Mouse (Mus musculus): Measurements from ENCODE around the gene Ears2.

DNA sequence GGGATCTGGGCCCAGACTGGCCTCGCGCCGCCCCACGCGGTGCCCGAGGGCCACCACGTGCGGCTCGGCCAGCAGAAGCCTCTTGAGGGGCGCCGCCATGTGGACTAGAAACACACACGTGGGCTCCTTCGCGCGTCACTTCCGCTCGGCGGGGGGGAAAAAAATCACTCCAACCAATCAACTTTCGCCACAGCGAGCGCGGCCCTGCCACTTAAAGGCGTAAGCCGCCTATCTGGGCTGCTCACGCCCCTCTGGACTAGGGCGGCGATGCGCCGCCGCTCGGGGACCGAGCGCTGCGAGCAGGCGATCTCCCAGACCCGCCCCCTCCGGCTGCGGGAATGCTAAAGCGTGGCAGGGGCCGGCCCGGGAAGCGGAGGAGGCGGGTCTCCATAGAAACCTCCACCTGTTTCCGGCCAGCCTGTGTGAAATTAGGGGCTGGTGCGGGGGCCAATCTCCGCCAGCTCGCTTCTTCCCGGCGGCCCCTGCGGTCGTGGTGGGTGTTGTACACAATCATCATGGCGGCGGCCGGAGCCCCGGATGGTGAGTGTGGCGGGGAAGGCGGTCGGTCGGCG, at the start of gene Ears2, which contains the start of gene Ubfd1:
- TF ChIP-seq CTCF (IDR thresholded peaks at IDR 0.05; ENCODE audit: insufficient read depth, low read length): no peak
- TF ChIP-seq POLR2A (IDR thresholded peaks at IDR 0.05; ENCODE audit: borderline replicate concordance, extremely low read depth, low read depth, low read length): no peak

All from lung, adult 2 months (tissue).